Mouse (Mus musculus): ENCODE data around the gene D2hgdh. TPM values are rescaled to one million over a fixed set of nuclear protein-coding genes. Genes with fewer than 3 reads are reported as not detected.
"Not testable (repeated sequence)": the region's sequence is repeated elsewhere in the genome, so short reads cannot be mapped to it uniquely, and the experiment has no call there.

D2hgdh gene
- polyA plus RNA-seq, 1 experiment from 2014 or later: 15.7 TPM

- not testable (repeated sequence) for H3K9ac ChIP-seq (ENCODE audit: low read depth, low read length); ATAC-seq; H3K27ac ChIP-seq (ENCODE audit: low read length); H3K36me3 ChIP-seq (ENCODE audit: control insufficient read depth, insufficient read depth, low read length); H3K4me1 ChIP-seq (ENCODE audit: control insufficient read depth, insufficient read depth, low read length); H3K4me3 ChIP-seq (ENCODE audit: low read depth, low read length); H3K9me3 ChIP-seq (replicated peaks; ENCODE audit: control insufficient read depth, low read length, poor library complexity, severe bottlenecking); H3K27me3 ChIP-seq (ENCODE audit: control insufficient read depth, insufficient read depth, low read depth, low read length); H3K4me2 ChIP-seq (ENCODE audit: low read length)
- 50% methylated on average over 1 of the region's 1 CpGs for WGBS
Measured at GRCm38 (mm10) chr1:93871594-93872105, 46.9 kb downstream of the D2hgdh start.

GRCm38 (mm10) chr1:93874405-93874804, 49.7 kb downstream of the D2hgdh start:
- ATAC-seq; H3K27ac ChIP-seq (ENCODE audit: low read length); H3K36me3 ChIP-seq (ENCODE audit: control insufficient read depth, insufficient read depth, low read length); H3K4me2 ChIP-seq (ENCODE audit: low read length); H3K9me3 ChIP-seq (replicated peaks; ENCODE audit: control insufficient read depth, low read length, poor library complexity, severe bottlenecking); H3K27me3 ChIP-seq (ENCODE audit: control insufficient read depth, insufficient read depth, low read depth, low read length); H3K9ac ChIP-seq (ENCODE audit: low read depth, low read length); H3K4me3 ChIP-seq (ENCODE audit: low read depth, low read length); H3K4me1 ChIP-seq (ENCODE audit: control insufficient read depth, insufficient read depth, low read length): not testable (repeated sequence)
- 94% methylated on average over 8 of the region's 22 CpGs for WGBS

GRCm38 (mm10) chr1:93881778-93882177, 57.1 kb downstream of the D2hgdh start:
- no CpG with 5 or more reads among the region's 11 CpGs for WGBS
- not testable (repeated sequence) for H3K9me3 ChIP-seq (replicated peaks; ENCODE audit: control insufficient read depth, low read length, poor library complexity, severe bottlenecking)

GRCm38 (mm10) chr1:93890936-93891335, 66.2 kb downstream of the D2hgdh start:
- H3K9ac ChIP-seq (ENCODE audit: low read depth, low read length); H3K27ac ChIP-seq (ENCODE audit: low read length); H3K9me3 ChIP-seq (replicated peaks; ENCODE audit: control insufficient read depth, low read length, poor library complexity, severe bottlenecking); ATAC-seq; H3K4me2 ChIP-seq (ENCODE audit: low read length); H3K27me3 ChIP-seq (ENCODE audit: control insufficient read depth, insufficient read depth, low read depth, low read length); H3K36me3 ChIP-seq (ENCODE audit: control insufficient read depth, insufficient read depth, low read length); H3K4me1 ChIP-seq (ENCODE audit: control insufficient read depth, insufficient read depth, low read length); H3K4me3 ChIP-seq (ENCODE audit: low read depth, low read length): not testable (repeated sequence)
- WGBS: 62% methylated on average over 1 of the region's 1 CpGs

More at GRCm38 (mm10) chr1:93881778-93882177, 57.1 kb downstream of the D2hgdh start:
- H3K9ac ChIP-seq (ENCODE audit: low read depth, low read length); H3K4me1 ChIP-seq (ENCODE audit: control insufficient read depth, insufficient read depth, low read length); H3K36me3 ChIP-seq (ENCODE audit: control insufficient read depth, insufficient read depth, low read length); H3K4me3 ChIP-seq (ENCODE audit: low read depth, low read length); ATAC-seq; H3K4me2 ChIP-seq (ENCODE audit: low read length); H3K27ac ChIP-seq (ENCODE audit: low read length); H3K27me3 ChIP-seq (ENCODE audit: control insufficient read depth, insufficient read depth, low read depth, low read length): not testable (repeated sequence)

- not testable (repeated sequence) for H3K9ac ChIP-seq (ENCODE audit: low read depth, low read length); H3K9me3 ChIP-seq (replicated peaks; ENCODE audit: control insufficient read depth, low read length, poor library complexity, severe bottlenecking); H3K36me3 ChIP-seq (ENCODE audit: control insufficient read depth, insufficient read depth, low read length); ATAC-seq; H3K4me2 ChIP-seq (ENCODE audit: low read length); H3K27me3 ChIP-seq (ENCODE audit: control insufficient read depth, insufficient read depth, low read depth, low read length); H3K27ac ChIP-seq (ENCODE audit: low read length); H3K4me3 ChIP-seq (ENCODE audit: low read depth, low read length); H3K4me1 ChIP-seq (ENCODE audit: control insufficient read depth, insufficient read depth, low read length)
- no CpG with 5 or more reads among the region's 1 CpGs for WGBS
Measured at GRCm38 (mm10) chr1:93897395-93897794, 72.7 kb downstream of the D2hgdh start.

- 94% methylated on average over 2 of the region's 5 CpGs for WGBS
Measured at GRCm38 (mm10) chr1:93901291-93901690, 76.6 kb downstream of the D2hgdh start.

More at GRCm38 (mm10) chr1:93901291-93901690, 76.6 kb downstream of the D2hgdh start:
- not testable (repeated sequence) for H3K36me3 ChIP-seq (ENCODE audit: control insufficient read depth, insufficient read depth, low read length); H3K4me3 ChIP-seq (ENCODE audit: low read depth, low read length); H3K9ac ChIP-seq (ENCODE audit: low read depth, low read length); H3K9me3 ChIP-seq (replicated peaks; ENCODE audit: control insufficient read depth, low read length, poor library complexity, severe bottlenecking); H3K27me3 ChIP-seq (ENCODE audit: control insufficient read depth, insufficient read depth, low read depth, low read length); ATAC-seq; H3K4me1 ChIP-seq (ENCODE audit: control insufficient read depth, insufficient read depth, low read length); H3K4me2 ChIP-seq (ENCODE audit: low read length); H3K27ac ChIP-seq (ENCODE audit: low read length)

Other genes starting within 250 kb of the D2hgdh start
- 347 and 394 TPM in 2 replicates for gene Stk25, start 166.2 kb upstream of the D2hgdh start, polyA plus RNA-seq (2015; fragmentation: Nextera tagmentation; extraction: Ambion mirVana)
- 99.0 and 102 TPM in 2 replicates for gene Bok, start 139.2 kb upstream of the D2hgdh start, polyA plus RNA-seq (2015; fragmentation: Nextera tagmentation; extraction: Ambion mirVana)
- gene Atg4b, start 73.4 kb upstream of the D2hgdh start, polyA plus RNA-seq (2015; fragmentation: Nextera tagmentation; extraction: Ambion mirVana): 92.5 and 109 TPM in 2 replicates
- 54.8 TPM in 2 replicates for gene Thap4, start 70.0 kb upstream of the D2hgdh start, polyA plus RNA-seq (2015; fragmentation: Nextera tagmentation; extraction: Ambion mirVana)
- gene Dtymk, start 23.0 kb upstream of the D2hgdh start, polyA plus RNA-seq (2015; fragmentation: Nextera tagmentation; extraction: Ambion mirVana): 134 and 140 TPM in 2 replicates
- 10.0 and 10.4 TPM in 2 replicates for gene Ing5, start 20.9 kb upstream of the D2hgdh start, polyA plus RNA-seq (2015; fragmentation: Nextera tagmentation; extraction: Ambion mirVana)
- not detected in 2 replicates for gene Gal3st2, start 36.4 kb downstream of the D2hgdh start, polyA plus RNA-seq (2015; fragmentation: Nextera tagmentation; extraction: Ambion mirVana)
- not detected in 2 replicates for gene Gal3st2b, start 93.4 kb downstream of the D2hgdh start, polyA plus RNA-seq (2015; fragmentation: Nextera tagmentation; extraction: Ambion mirVana)
- gene Gal3st2c, start 165.6 kb downstream of the D2hgdh start, polyA plus RNA-seq (2015; fragmentation: Nextera tagmentation; extraction: Ambion mirVana): not detected in 2 replicates
- gene Neu4, start 195.5 kb downstream of the D2hgdh start, polyA plus RNA-seq (2015; fragmentation: Nextera tagmentation; extraction: Ambion mirVana): not detected in 2 replicates
- not detected in 2 replicates for gene Pdcd1, start 227.6 kb downstream of the D2hgdh start, polyA plus RNA-seq (2015; fragmentation: Nextera tagmentation; extraction: Ambion mirVana)